Mouse (Mus musculus): ENCODE results near the gene Fam57a.

- no peak for TF ChIP-seq GATA1 (IDR thresholded peaks at IDR 0.05; ENCODE audit: borderline replicate concordance, low read length)
- no peak for TF ChIP-seq CTCF (IDR thresholded peaks at IDR 0.05; ENCODE audit: low read depth, low read length)
- no peak for TF ChIP-seq GATA2 (IDR thresholded peaks at IDR 0.05; ENCODE audit: borderline replicate concordance, low read depth, low read length)
- TF ChIP-seq POLR2AphosphoS5 (IDR thresholded peaks at IDR 0.05; ENCODE audit: insufficient replicate concordance, low read depth, low read length) = no peak
- TF ChIP-seq TAL1 (conservative IDR thresholded peaks at IDR 0.05; ENCODE audit: low read depth, low read length) = no peak
Measured at GRCm38 (mm10) chr11:76196977-76197469, 17.6 kb downstream of the Fam57a start.

Measured in G1E (cell line).